Mouse (Mus musculus) heart, adult 2 months (tissue): ENCODE measurements around the gene Snd1.

Experiments
- CTCF ChIP-seq: fragments of 200-600 bp; IDR thresholded peaks from 2 replicates; pipeline ENCODE4 v1.8.1; 2022; ENCODE audit warnings: antibody characterized with exemption, mild to moderate bottlenecking, moderate library complexity
- EP300 ChIP-seq: fragments of 200-500 bp; IDR thresholded peaks from 2 replicates; pipeline ENCODE4 v1.6.1; 2011; ENCODE audit warnings: low read depth, low read length, control low read depth; ENCODE audit not compliant: insufficient read depth
- POLR2A ChIP-seq: fragments of 200-500 bp; IDR thresholded peaks from 2 replicates; pipeline ENCODE4 v1.6.1; 2011; ENCODE audit warnings: mild to moderate bottlenecking, low read depth, low read length, control low read depth; ENCODE audit not compliant: insufficient read depth

DNA sequence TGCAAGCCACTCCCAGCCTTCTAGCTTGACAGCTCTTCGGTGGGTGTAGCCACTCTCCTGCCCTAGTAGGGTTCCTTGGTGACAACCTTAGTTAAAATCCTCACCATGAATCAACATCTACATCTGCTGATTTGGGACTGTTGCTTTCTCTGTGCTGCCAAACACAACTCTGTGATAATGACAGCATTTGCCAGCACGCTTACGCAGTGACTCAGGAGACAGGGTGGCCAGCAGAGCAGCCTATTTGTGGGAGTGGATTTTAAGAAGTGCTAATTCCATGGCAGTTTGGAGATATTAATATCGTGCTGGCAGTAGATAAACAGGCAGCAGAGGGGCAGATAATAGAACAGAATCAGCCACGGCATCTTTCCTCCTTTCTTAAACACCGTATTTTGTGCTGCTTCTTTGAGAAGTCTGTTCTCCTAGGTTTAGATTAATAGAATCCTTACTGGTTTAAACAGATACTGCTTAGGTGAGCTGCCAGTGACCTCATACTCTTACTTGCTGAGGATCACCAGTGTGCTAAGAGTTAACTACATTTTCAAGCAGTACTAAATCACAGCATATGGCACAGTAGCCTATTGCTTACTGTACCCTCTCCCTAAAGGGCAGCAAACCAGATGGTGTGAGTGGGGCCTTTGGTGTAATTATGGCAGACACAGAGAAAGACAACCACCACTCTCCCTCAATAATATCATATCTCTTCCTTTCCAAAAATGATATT lies 230.6 kb downstream of the Snd1 start:
- no peak for TF ChIP-seq CTCF
- TF ChIP-seq POLR2A: no peak
- no peak for TF ChIP-seq EP300
